Mouse (Mus musculus): ENCODE results near the gene Tfap2e.

GRCm38 (mm10) chr4:126746194-126746840 lies 10.3 kb upstream of the Tfap2e start:
- no peak for TF ChIP-seq CTCF (IDR thresholded peaks at IDR 0.05)
- TF ChIP-seq EP300 (IDR thresholded peaks at IDR 0.05; ENCODE audit: insufficient read depth, low read depth, low read length): no peak
- TF ChIP-seq POLR2A (IDR thresholded peaks at IDR 0.05; ENCODE audit: insufficient read depth, low read depth, low read length): no peak
